Mouse (Mus musculus): ENCODE measurements at regions not wholly inside any gene's neighbourhood (a gene's known extent, or its start where the extent isn't known, plus 50 kb on each side); places are given as distances from the start of the nearest gene placed in this dataset.

GRCm38 (mm10) chr4:98282275-98282674 is 100.8 kb downstream of the Tm2d1 start:
- DNase-seq = no peak

- no peak for DNase-seq
These were observed 124.8 kb downstream of the Tm2d1 start for GRCm38 (mm10) chr4:98258336-98258735.

- DNase-seq = no peak
These were observed 125.4 kb downstream of the Tm2d1 start for GRCm38 (mm10) chr4:98257711-98258110.

GRCm38 (mm10) chr4:98254856-98255853 is 128.0 kb downstream of the Tm2d1 start:
- DNase-seq = peak; percentile 53 to 75

- DNase-seq = peak; percentile 60 to 63
These were observed 138.9 kb downstream of the Tm2d1 start for GRCm38 (mm10) chr4:98243941-98244929.

- DNase-seq = peak; percentile 85
These were observed 139.6 kb downstream of the Tm2d1 start for GRCm38 (mm10) chr4:98243502-98243901.

- no peak for DNase-seq
These were observed 141.2 kb downstream of the Tm2d1 start for GRCm38 (mm10) chr4:98241921-98242320.

- no peak for DNase-seq
These were observed 142.8 kb downstream of the Tm2d1 start for GRCm38 (mm10) chr4:98240289-98240688.

GRCm38 (mm10) chr4:98238075-98238474 is 145.0 kb downstream of the Tm2d1 start:
- DNase-seq = no peak

- DNase-seq = no peak
These were observed 145.6 kb downstream of the Tm2d1 start for GRCm38 (mm10) chr4:98237475-98237874.

- DNase-seq = no peak
These were observed 146.9 kb downstream of the Tm2d1 start for GRCm38 (mm10) chr4:98236006-98236783.

- no peak for DNase-seq
These were observed 154.9 kb downstream of the Tm2d1 start for GRCm38 (mm10) chr4:98228193-98228592.

- DNase-seq = no peak
These were observed 158.7 kb downstream of the Tm2d1 start for GRCm38 (mm10) chr4:98224366-98224765.

- DNase-seq = no peak
These were observed 159.7 kb downstream of the Tm2d1 start for GRCm38 (mm10) chr4:98223429-98223828.

- DNase-seq = no peak
These were observed 161.5 kb downstream of the Tm2d1 start for GRCm38 (mm10) chr4:98221566-98221965.

GRCm38 (mm10) chr4:98215218-98215617 is 167.9 kb downstream of the Tm2d1 start:
- peak; percentile 28 to 43 for DNase-seq

GRCm38 (mm10) chr4:98207446-98207845 is 175.7 kb downstream of the Tm2d1 start:
- no peak for DNase-seq

- no peak for DNase-seq
These were observed 176.7 kb downstream of the Tm2d1 start for GRCm38 (mm10) chr4:98206245-98206970.

- no peak for DNase-seq
These were observed 180.0 kb downstream of the Tm2d1 start for GRCm38 (mm10) chr4:98203129-98203528.

- DNase-seq = no peak
These were observed 180.9 kb downstream of the Tm2d1 start for GRCm38 (mm10) chr4:98202232-98202631.

- peak; percentile 78 to 82 for DNase-seq
These were observed 182.0 kb downstream of the Tm2d1 start for GRCm38 (mm10) chr4:98201102-98201501.

GRCm38 (mm10) chr4:98200701-98201100 is 182.4 kb downstream of the Tm2d1 start:
- DNase-seq = no peak

Data from cerebellum, postnatal 14 days (tissue).